Mouse (Mus musculus) urinary bladder, postnatal 4 days (tissue): ENCODE measurements around the gene Casz1.

Experiments used
- DNase-seq, 2 experiments: peaks; one replicate each; pipeline ENCODE4 v3.0.0; 2021 to 2022; ENCODE audit warnings: low spot score in 2 of 2

The Casz1 gene

GRCm38 (mm10) chr4:148797475-148798324 is 6.5 kb upstream of the Casz1 start:
- DNase-seq = peak in 1 of 2 experiments; percentile 51

GRCm38 (mm10) chr4:148803031-148803430 is 1.2 kb upstream of the Casz1 start:
- no peak for DNase-seq

- no peak for DNase-seq
Observed at GRCm38 (mm10) chr4:148803636-148804035, 593 bp upstream of the Casz1 start.

- DNase-seq = no peak
Observed at GRCm38 (mm10) chr4:148804780-148805160, 541 bp downstream of the Casz1 start.

GRCm38 (mm10) chr4:148805161-148805810 is 1.1 kb downstream of the Casz1 start:
- DNase-seq = no peak

- DNase-seq = peak in 1 of 2 experiments; percentile 27
Observed at GRCm38 (mm10) chr4:148805811-148806747, 1.9 kb downstream of the Casz1 start.

- DNase-seq = peak in 1 of 2 experiments; percentile 37
Observed at GRCm38 (mm10) chr4:148806836-148807235, 2.6 kb downstream of the Casz1 start.

GRCm38 (mm10) chr4:148807397-148807796 is 3.2 kb downstream of the Casz1 start:
- no peak for DNase-seq

GRCm38 (mm10) chr4:148808839-148809238 is 4.6 kb downstream of the Casz1 start:
- no peak for DNase-seq

GRCm38 (mm10) chr4:148810706-148811105 is 6.5 kb downstream of the Casz1 start:
- no peak for DNase-seq

GRCm38 (mm10) chr4:148811940-148812339 is 7.7 kb downstream of the Casz1 start:
- peak in 1 of 2 experiments; percentile 33 for DNase-seq

- no peak for DNase-seq
Observed at GRCm38 (mm10) chr4:148813247-148813646, 9.0 kb downstream of the Casz1 start.

GRCm38 (mm10) chr4:148816556-148816955 is 12.3 kb downstream of the Casz1 start:
- no peak for DNase-seq

GRCm38 (mm10) chr4:148818161-148818560 is 13.9 kb downstream of the Casz1 start:
- no peak for DNase-seq

- DNase-seq = no peak
Observed at GRCm38 (mm10) chr4:148820171-148820570, 15.9 kb downstream of the Casz1 start.

- DNase-seq = no peak
Observed at GRCm38 (mm10) chr4:148823281-148823680, 19.1 kb downstream of the Casz1 start.

- no peak for DNase-seq
Observed at GRCm38 (mm10) chr4:148830350-148830749, 26.1 kb downstream of the Casz1 start.

- DNase-seq = no peak
Observed at GRCm38 (mm10) chr4:148833245-148833990, 29.2 kb downstream of the Casz1 start.

GRCm38 (mm10) chr4:148836391-148836790 is 32.2 kb downstream of the Casz1 start:
- no peak for DNase-seq

- no peak for DNase-seq
Observed at GRCm38 (mm10) chr4:148837046-148837445, 32.8 kb downstream of the Casz1 start.

GRCm38 (mm10) chr4:148837644-148838043 is 33.4 kb downstream of the Casz1 start:
- DNase-seq = no peak
